Mouse (Mus musculus): ENCODE data around the gene Esrra. TPM values are rescaled to one million over a fixed set of nuclear protein-coding genes. Genes with fewer than 3 reads are reported as not detected.

Gene Esrra
- total and polyA plus RNA-seq, 2 experiments from 2014 or later = 7.2 to 31.6 TPM

DNA sequence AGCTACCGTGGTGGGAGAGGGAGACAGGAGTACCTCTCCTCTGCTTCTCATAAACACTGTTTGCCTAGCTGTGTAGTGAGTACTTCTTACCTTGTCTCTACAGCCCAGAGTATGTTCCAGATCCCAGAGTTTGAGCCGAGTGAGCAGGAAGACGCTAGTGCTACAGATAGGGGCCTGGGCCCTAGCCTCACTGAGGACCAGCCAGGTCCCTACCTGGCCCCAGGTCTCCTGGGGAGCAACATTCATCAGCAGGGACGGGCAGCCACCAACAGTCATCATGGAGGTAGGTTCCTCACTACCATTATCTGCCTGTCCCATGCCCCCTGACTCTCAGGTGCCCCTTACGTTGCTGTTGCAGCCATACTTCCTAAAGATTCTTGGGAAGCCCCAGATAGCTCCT is 21.2 kb upstream of the Esrra start:
- Histone ChIP-seq H3K4me2 (ENCODE audit: low read depth, low read length, poor library complexity, severe bottlenecking) (peak overlapping the region; percentile 100), H3K9ac (replicated peaks; ENCODE audit: low read length, poor library complexity, severe bottlenecking) (peak overlapping the region; percentile 89), H3K9me3 (ENCODE audit: low read length) (no peaks in the 10 kb centered on the region), H3K4me3 (ENCODE audit: low read depth, low read length) (peak overlapping the region; percentile 92), H3K27me3 (ENCODE audit: insufficient read depth, low read length) (no peaks in the 10 kb centered on the region), H3K36me3 (ENCODE audit: insufficient read depth, low read length) (peaks cover 7% of the 10 kb centered on the region), H3K4me1 (ENCODE audit: insufficient read depth, low read length) (peaks cover 19% of the 10 kb centered on the region), H3K27ac (ENCODE audit: low read depth, low read length) (peak overlapping the region; percentile 95)
- WGBS = 25% methylated on average over 5 of the region's 5 CpGs
- TF ChIP-seq CTCF (IDR thresholded peaks at IDR 0.05) = no peak
- no peak for DNase-seq (ENCODE audit: low spot score)
- ATAC-seq (ENCODE audit: low FRiP score) = no peak

DNA sequence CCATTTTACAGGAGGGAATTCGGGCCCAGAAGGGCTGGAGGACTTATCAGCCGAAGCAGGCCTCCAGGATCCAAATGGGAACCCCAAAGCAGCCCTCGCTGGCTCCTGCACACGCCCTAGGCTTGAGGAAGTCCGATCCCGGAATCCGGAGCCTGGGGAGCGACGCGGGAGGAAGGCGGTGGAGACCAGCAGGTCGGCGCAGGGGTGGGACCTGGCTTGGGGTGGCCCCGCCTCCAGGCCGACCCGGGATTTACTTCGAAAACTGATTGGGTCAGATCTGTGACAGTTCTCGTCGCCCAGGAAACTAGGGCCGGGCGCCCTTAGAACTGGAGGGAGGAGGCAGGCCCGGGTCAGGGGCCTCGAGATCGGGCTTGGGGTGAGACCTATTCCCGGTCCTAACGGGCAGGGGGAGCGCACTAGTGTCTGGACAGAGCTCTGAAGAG is 20.7 kb upstream of the Esrra start, which contains the start of gene Gpr137:
Gene Gpr137, minus strand, starts transcription at position 232 of the 443 bp plus-strand sequence.
- H3K27me3 ChIP-seq (ENCODE audit: insufficient read depth, low read length) = no peaks in the 10 kb centered on the region
- H3K9ac ChIP-seq (replicated peaks; ENCODE audit: low read length, poor library complexity, severe bottlenecking) = peak within 1 kb of the TSS; percentile 89
- H3K4me2 ChIP-seq (ENCODE audit: low read depth, low read length, poor library complexity, severe bottlenecking) = peak within 1 kb of the TSS; percentile 100
- peaks cover 19% of the 10 kb centered on the region for H3K4me1 ChIP-seq (ENCODE audit: insufficient read depth, low read length)
- no peaks in the 10 kb centered on the region for H3K9me3 ChIP-seq (ENCODE audit: low read length)
- ATAC-seq (ENCODE audit: low FRiP score) (peak; percentile 82), DNase-seq (ENCODE audit: low spot score) (peak; percentile 93)
- peaks cover 8% of the 10 kb centered on the region for H3K36me3 ChIP-seq (ENCODE audit: insufficient read depth, low read length)
- H3K27ac ChIP-seq (ENCODE audit: low read depth, low read length) = peak within 1 kb of the TSS; percentile 95
- TF ChIP-seq CTCF (IDR thresholded peaks at IDR 0.05) = no peak
- under 1% methylated on average over 27 of the region's 27 CpGs for WGBS
- peak within 1 kb of the TSS; percentile 92 for H3K4me3 ChIP-seq (ENCODE audit: low read depth, low read length)

GRCm38 (mm10) chr19:6941372-6942248 is 20.0 kb upstream of the Esrra start, which contains the start of gene Bad:
Bad (plus strand) TSS chr19:6941861.
- Histone ChIP-seq H3K4me1 (ENCODE audit: insufficient read depth, low read length) (peaks cover 19% of the 10 kb centered on the region), H3K27ac (ENCODE audit: low read depth, low read length) (peak within 1 kb of the TSS; percentile 95), H3K27me3 (ENCODE audit: insufficient read depth, low read length) (no peaks in the 10 kb centered on the region), H3K4me2 (ENCODE audit: low read depth, low read length, poor library complexity, severe bottlenecking) (peak within 1 kb of the TSS; percentile 100), H3K9ac (replicated peaks; ENCODE audit: low read length, poor library complexity, severe bottlenecking) (peak within 1 kb of the TSS; percentile 89), H3K36me3 (ENCODE audit: insufficient read depth, low read length) (peaks cover 8% of the 10 kb centered on the region), H3K4me3 (ENCODE audit: low read depth, low read length) (peak within 1 kb of the TSS; percentile 92), H3K9me3 (ENCODE audit: low read length) (no peaks in the 10 kb centered on the region)
- TF ChIP-seq CTCF (IDR thresholded peaks at IDR 0.05) = peak; percentile 27
- DNase-seq (ENCODE audit: low spot score) = peak; percentile 93
- ATAC-seq (ENCODE audit: low FRiP score) = peak; percentile 82
- 1% methylated on average over 80 of the region's 83 CpGs for WGBS

DNA sequence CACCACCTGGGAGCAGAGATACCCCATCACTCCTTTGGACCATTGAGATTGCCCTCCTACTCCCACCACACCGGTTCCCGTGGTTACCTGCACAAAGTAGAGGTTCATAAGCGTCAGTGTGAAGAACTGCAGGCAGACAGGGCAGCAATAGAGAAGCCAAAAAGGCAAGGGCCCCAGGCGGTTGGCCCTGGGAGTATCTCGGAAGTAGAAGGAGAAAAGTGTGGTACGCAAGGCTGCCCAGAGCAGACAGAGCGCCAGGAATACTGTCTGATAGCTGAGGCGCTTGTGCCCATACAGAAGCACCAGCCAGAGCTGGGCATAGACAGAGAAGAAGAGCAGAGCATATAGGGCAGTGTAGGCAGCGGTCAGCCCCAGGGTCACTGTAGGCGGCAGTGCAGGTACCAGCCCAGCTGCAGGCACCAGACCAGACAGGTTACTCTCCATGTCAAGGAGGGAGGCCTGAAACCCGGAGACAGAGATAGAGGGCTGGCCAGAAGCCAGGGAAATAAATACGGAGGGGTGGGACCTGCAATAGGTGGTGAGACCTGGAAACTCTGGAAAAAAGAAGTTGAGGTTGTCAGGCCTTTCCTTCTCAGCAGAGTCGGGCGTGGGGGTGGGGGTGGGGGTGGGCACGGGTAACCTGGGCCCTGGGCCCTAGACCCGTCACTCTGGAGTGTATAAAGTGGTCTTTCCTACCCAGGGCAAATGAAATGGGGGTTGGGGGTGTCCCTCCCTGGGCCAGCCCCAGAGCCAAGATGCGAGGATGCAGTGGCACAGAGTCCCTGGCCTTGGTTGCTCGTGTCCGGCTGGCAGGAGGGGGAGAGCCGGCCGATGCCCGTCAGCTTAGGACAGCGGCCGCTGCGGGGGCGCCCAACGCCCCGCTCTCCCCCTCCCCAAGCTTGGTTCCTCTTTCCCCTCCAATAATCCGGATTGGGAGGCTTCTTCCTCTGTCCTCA is 19.1 kb upstream of the Esrra start:
- peaks cover 8% of the 10 kb centered on the region for H3K36me3 ChIP-seq (ENCODE audit: insufficient read depth, low read length)
- 27% methylated on average over 20 of the region's 29 CpGs for WGBS
- peaks cover 3% of the 10 kb centered on the region; the same call in 1 of the 2 replicates for H3K27me3 ChIP-seq (ENCODE audit: insufficient read depth, low read length)
- ATAC-seq (ENCODE audit: low FRiP score) (peak; percentile 12; the same call in 1 of the 2 replicates), DNase-seq (ENCODE audit: low spot score) (no peak)
- peaks cover 19% of the 10 kb centered on the region for H3K4me1 ChIP-seq (ENCODE audit: insufficient read depth, low read length)
- no peaks in the 10 kb centered on the region for H3K9me3 ChIP-seq (ENCODE audit: low read length)
- H3K4me2 ChIP-seq (ENCODE audit: low read depth, low read length, poor library complexity, severe bottlenecking) = peak overlapping the region; percentile 100
- H3K27ac ChIP-seq (ENCODE audit: low read depth, low read length) = peak overlapping the region; percentile 95
- no peak for TF ChIP-seq CTCF (IDR thresholded peaks at IDR 0.05)
- H3K4me3 ChIP-seq (ENCODE audit: low read depth, low read length) = peak overlapping the region; percentile 92
- H3K9ac ChIP-seq (replicated peaks; ENCODE audit: low read length, poor library complexity, severe bottlenecking) = peak overlapping the region; percentile 89

DNA sequence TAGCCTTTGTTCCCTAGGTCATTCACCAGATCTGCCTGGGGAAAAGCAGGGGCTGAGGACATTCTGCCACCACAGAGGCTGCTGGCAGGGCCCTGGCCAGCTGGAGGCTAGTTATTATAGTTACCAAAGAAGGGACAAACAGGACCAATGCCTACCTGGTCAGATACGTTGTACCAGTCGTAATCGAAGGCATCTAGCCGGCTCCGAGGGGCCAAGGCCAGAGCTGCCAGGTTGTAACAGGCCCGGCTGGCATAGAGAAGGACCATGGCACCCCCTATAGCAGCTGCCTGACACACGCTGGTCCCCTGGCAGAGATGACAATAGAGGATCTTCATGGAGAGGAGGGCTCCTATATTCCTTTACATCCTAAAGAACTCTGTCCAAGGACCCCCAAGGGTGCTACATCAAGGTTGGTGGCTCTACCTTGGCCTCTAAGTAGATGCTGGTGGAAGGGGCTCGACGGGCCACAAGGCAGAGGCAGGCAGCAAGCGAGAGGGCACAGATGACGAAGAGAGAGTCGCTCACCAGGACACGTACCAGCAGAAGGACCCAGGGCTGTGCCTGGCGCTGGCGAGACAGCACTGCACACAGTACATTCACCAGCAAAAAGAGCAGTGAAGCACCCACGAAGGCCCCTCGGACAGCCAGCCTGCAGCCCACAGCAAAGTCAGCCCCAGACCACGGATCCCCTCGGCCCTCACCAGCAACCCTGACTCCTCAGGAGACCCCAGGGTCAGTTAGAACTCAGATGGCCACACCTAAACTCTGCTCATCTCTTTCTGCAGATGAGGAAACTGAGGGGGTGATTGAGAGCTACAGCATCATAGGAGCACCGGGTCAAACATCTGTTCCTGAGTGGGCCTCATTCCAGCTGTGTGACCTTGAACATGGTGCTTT is 17.7 kb upstream of the Esrra start:
- Histone ChIP-seq H3K27me3 (ENCODE audit: insufficient read depth, low read length) (peaks cover 10% of the 10 kb centered on the region; the same call in 1 of the 2 replicates), H3K27ac (ENCODE audit: low read depth, low read length) (no peak overlapping the region), H3K9me3 (ENCODE audit: low read length) (no peaks in the 10 kb centered on the region), H3K4me1 (ENCODE audit: insufficient read depth, low read length) (peaks cover 19% of the 10 kb centered on the region), H3K4me3 (ENCODE audit: low read depth, low read length) (no peak overlapping the region), H3K36me3 (ENCODE audit: insufficient read depth, low read length) (peaks cover 8% of the 10 kb centered on the region), H3K4me2 (ENCODE audit: low read depth, low read length, poor library complexity, severe bottlenecking) (peak overlapping the region; percentile 100), H3K9ac (replicated peaks; ENCODE audit: low read length, poor library complexity, severe bottlenecking) (peak overlapping the region; percentile 89; the same call in 1 of the 2 replicates)
- DNase-seq (ENCODE audit: low spot score) = no peak
- WGBS = 84% methylated on average over 20 of the region's 20 CpGs
- TF ChIP-seq CTCF (IDR thresholded peaks at IDR 0.05) = no peak
- ATAC-seq (ENCODE audit: low FRiP score) = no peak
